Mouse (Mus musculus) left cerebral cortex, adult 11 months (tissue): Measurements from ENCODE around the gene Zan.

Experiments
- DNase-seq: peaks from one replicate; pipeline ENCODE4 v3.0.0; 2022; ENCODE audit warnings: low spot score

Gene Zan

DNA sequence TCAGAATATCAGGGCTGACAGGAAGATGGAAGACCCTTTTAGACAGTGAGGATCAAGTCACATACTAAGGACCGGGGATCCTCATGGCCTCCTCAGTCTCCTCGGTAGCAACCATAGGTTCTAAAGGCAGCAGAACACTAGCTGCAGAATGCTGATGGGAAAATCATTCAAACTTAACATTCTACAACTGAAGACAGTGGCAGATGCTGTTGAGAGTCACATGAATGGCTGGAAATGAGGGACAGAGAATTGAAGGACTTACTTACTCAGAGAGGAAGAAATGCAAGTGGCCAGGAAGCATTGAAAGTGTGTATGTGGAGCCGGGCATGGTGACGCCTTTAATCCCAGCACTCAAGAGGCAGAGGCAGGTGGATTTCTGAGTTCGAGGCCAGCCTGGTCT lies at the start of gene Zan:
Zan (minus strand) TSS at position 101 of the 400 bp plus-strand sequence.
- no peak for DNase-seq

DNA sequence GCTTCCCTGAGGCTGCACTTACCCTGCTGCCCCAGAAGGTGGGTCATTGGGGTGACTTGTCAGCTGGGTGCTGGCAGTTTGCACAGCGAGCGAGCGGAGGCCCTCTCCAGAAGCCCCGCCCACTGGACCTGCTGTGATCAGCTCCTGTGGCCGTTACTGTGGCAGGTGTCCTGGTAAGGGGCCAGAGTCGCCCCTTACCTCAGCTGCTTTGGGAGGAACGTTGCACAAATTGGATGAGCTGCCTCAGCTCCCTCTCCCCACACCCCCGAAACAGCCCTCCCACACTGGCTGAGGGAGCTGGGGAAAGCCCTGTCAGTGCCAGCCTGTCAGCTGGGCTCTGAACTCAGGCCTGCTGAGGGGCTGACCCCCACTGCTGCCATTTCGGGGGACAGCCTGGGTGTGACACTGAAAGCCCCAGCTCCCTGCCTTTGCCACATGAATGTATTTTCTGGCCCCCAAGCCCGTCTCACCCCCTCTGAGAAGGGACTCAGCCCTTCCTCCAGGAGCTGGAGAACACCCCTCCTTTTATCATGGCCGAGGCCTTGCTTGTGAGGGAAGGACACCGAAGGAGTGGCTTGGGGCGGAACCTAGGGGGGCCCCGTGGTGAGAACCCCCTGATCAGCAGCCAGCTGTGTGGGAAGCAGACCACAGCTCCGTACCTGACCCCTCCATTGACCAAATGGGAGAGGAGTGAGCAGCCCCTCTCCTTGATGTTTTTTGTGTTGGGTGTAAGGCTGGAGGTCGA lies 49.5 kb upstream of the Zan start:
- no peak for DNase-seq

DNA sequence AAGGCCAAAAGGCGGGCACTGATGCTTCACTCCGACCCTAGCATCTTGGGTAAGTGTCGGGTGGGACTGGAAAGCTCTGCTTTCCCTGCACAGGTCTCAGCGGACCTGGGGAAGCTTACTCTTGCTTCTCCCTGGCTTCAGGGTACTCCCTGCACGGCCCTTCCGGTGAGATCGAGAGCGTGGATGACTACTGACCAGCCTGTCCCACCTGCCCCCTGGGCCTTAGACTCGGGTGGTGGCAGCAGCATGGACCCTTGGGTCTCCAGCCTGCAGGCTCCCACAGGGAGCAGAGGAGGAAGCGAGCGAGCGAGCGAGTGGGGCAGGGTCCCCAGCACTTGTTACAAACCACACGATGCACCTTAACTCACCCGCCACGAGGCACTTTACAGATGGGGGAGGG lies 48.6 kb upstream of the Zan start:
- DNase-seq = no peak

DNA sequence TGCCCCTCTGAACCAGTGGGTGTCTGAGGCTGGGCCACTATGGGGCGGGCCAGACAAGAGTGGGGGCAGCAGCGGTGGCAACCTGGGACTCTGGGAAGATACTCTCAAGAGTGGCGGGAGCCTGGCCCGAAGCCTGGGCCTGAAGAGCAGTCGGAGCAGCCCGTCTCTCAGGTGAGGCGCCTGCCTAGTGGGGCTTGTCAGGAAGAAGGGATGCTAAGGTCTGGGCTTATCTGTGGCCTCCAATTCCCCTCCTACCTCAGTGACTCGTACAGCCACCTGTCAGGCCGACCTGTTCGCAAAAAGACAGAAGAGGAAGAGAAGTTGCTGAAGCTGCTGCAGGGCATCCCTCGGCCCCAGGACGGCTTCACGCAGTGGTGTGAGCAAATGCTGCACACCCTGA lies 47.8 kb upstream of the Zan start:
- DNase-seq = no peak

DNA sequence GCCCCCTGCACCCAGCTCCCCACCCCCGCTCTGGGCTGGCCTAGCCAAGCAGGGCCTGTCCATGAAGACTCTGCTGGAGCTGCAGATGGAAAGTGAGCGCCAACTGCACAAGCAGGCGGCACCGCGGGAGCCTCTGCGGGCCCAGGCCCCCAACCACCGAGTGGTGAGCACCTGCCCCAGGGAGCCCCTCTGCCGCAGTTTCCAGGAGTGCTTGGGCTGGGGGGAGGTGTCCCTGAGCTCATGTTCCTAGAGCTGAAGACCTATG lies 47.3 kb upstream of the Zan start:
- DNase-seq = no peak

DNA sequence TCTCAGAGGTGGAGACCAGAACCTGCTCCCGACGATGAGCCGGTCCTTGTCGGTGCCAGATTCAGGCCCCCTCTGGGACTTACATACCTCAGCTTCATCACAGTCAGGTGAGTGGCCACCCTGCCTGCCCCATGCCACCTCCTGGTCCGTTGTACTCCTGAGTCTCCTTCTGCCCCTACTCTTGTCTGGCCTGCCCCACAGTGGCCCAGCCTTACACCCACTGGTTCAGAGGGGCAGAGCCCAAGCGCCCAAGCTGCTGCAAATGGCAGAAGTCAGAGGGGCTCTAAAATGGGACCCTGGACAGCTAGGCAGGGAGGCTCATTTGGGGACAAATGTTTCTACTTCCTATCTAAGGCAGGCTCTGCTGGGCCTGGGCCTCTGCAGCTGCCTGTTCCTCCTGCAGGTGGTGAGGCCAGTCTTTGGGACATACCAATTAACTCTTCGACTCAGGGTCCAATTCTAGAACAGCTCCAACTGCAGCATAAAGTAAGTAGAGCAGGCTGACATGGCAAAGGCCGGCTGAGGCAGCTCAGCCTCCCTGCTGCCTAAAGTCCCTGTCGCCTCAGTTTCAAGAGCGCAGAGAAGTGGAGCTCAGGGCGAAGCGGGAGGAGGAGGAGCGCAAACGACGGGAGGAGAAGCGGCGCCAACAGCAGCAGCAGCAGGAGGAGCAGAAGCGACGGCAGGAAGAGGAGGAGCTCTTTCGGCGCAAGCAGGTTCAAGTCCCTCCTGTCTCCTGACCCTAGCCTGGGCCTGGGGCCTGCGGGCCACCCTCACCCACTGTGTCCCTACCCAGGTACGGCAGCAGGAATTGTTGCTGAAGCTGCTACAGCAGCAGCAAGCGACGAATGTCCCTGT lies 46.8 kb upstream of the Zan start:
- DNase-seq = no peak

DNA sequence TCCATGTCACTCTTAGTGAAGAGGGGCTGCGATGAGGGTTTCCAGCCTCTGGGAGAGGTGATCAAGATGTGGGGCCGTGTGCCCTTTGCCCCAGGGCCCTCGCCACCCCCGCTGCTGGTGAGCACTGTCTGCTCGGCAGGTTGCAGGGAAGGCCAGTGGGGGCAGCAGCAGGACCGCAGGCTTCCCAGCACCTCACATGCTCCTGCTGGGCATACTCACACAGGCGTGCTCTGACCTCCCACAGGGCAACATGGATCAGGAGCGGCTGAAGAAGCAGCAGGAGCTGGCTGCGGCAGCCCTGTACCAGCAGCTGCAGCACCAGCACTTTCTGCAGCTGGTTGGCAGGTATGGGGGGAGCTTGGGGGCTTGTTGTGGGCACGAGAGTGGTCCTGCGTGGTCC lies 45.8 kb upstream of the Zan start:
- no peak for DNase-seq

DNA sequence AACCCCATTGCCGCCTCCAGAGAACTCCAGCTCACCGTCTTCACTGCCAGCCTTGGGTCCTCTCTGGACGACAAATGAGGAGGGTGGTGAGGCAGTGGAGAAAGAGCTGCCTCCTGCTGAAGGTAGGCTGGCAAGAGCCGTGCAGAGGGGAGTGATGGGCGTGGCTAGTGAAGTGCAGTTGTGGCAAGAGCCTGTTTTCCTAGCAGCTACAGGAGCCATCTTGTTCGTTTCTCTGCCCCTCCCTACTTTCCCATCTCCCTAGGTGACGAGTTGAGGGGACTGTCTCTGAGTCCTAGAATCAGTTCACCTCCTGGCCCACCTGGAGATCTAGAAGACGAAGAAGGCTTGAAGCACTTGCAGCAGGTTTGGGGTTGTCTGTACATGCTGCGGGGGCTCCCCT lies 45.0 kb upstream of the Zan start:
- DNase-seq = no peak

DNA sequence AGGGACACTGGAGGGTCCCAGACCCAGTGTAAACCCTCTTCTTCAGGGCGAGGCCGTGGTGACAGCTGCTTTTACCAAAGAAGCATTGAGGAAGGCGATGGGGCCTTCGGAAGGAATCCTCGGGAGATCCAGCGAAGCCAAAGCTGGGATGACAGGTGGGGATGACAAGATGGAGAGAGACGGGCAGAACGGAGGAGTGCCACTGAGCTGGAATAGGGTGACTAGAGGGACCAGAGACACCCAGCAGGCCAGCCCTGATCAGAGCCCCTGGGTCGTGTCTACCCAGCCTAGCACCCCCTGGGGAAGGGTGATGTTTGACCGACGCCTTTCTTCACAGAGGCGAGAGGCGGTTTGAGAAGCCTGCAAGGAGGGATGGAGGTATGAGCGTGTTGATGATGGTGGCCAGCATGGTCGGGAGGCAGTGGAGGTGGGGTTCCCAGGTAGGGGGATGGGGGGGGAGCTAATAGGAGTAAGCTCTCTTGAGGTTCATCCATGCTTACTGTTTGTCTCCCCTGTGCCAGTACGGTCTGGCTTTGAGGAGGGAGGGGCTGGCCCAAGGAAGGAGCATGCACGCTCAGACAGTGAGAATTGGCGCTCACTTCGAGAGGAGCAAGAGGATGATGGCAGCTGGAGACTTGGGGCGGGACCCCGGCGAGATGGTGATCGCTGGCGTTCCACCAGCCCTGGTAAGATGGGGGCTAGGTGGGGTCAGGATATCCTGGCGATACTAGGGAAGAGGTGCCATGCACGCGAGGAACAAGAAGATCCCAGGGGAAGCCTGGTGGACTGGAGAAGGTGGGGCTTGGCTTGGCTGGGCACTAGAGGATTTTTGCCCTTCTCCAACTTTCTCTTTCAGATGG lies 43.1 kb upstream of the Zan start:
- no peak for DNase-seq

DNA sequence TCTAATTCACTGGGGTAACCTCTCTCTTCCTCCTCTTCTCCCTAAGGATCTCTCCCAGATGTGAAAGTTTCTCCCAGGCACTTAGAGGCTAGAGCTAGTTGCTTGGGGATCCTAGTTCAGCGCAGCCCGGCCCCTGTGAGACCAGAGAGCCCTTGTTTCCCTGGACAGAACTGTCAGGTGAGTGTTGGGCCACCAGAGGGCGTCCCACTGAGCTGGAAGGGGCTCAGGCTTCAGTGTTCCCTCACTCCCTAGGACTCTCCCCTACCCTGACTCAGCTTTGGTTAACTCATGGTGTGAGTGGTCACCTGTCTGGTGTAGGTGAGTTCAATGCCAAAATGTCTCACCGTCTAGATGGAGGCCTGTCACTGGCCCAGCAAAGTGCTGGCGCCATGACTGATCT lies 41.6 kb upstream of the Zan start, which contains the start of gene Gigyf1:
Gigyf1 (plus strand) TSS at position 113 of the 400 bp plus-strand sequence.
- no peak for DNase-seq

DNA sequence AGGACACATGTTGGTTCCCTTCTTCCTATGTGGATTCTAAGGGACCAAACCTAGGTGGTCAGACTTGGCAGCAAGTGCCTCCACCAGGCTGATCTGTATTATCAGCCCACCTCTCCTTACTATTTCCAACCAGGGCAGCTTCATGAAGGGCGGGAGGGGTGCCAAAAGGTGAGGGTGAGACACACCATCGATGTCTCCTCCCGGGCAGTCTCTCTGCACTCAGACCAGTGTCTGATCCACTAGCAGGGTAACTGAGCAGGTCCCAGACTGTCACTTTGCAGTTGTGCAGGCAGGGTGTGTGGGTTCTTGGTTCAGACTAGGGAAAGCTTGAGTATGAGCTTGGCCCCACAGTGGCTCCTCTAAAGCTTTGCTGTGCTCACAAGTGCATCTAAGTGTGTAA lies 37.9 kb upstream of the Zan start:
- no peak for DNase-seq

DNA sequence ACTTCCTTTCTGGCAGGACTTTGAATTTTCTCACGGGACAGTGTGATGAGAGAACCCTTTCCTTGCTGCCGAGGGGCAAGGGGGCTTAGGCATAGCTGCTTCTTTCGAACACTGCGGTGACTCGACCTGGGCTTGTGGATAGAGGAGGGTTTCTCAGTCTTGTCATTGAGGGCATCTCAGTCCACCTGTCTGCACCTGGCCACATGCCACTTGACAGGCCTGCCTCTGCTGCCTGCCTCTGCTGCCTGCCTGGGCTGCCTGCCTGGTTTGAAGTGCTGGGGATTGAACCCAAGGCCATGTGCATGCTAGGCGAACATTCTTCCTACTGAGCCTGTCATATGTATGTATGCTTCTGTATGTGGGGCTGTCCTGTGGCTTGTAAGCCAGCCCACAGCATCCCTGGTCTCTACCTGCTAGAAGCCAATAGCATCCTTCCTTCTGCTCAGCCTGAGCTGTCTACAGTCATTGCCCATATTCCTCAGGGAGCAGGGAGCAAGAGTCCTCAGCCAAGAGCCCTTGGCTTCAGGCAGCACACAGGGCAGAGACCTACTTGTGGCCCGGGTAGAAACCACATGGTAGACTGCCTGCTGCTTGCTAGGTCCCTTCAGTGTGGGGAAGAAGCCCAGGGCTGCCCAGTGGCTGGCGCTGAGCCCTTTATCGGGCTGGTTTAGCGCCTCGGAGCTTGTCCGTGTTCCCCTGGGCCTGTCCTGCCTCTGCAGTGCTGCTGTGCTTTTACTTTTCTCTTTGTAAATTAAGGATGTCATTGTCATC lies 37.3 kb upstream of the Zan start:
- no peak for DNase-seq

DNA sequence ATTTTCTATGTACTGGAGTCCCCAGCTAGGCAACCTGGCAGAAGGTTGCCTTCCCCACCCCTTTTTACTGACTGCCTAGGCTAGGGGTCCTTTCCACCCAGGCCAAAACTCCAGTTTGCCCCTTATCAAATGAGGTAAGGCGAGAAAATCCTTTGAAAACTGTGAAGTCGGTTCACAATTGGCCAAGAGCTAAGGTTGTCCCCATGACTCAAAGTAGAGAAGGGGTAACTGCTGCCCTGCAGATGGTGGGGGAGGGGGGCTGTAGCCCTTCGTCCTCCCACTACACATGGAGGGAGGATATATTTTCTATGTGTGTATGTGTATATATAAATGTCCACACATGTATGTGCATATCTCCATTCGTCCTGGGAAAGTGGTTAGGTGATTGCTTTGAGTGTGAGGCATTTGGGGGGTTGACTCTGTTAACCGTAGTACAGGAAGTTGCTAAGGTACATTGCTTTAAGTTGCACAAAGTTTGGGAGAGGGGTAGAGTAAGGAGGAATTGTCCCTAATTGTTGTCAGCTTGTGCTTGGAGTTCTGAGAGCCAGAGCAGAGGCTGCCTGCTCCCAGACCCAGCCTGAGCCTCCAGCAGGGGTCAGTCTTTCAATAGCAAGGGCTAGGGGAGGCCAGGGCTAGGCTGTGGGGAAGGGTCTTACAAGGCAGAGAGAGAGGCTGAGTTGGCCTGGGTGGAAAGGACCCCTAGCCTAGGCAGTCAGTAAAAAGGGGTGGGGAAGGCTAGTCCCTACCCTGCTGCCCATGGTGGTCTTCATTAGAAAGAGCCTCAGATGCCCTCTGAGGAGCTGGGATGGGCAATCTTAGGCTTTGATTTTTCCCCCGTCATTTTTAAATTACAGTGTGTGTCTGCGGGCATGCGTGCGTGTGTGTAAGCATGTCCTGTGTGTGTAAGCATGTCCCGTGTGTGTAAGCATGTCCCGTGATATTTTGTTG lies 36.3 kb upstream of the Zan start:
- no peak for DNase-seq

DNA sequence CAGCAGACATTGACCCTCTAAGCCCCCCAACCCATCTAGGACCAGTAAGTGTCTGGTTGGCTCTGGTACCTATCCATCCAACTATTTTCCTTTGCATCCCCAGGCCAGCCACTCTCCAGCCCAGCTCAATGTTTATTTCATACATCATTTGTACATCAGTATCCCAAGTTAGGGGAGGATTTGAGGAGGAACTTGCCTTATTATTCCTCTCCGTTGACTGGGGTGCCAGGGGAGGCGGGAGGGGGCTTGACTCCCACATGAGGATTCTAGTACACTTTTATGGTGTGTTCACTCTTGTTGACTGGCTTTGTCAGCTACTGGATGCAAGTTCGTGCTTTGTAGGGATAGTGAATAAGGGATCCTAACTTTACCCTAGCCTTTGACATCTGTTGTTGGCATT lies 34.8 kb upstream of the Zan start:
- no peak for DNase-seq

DNA sequence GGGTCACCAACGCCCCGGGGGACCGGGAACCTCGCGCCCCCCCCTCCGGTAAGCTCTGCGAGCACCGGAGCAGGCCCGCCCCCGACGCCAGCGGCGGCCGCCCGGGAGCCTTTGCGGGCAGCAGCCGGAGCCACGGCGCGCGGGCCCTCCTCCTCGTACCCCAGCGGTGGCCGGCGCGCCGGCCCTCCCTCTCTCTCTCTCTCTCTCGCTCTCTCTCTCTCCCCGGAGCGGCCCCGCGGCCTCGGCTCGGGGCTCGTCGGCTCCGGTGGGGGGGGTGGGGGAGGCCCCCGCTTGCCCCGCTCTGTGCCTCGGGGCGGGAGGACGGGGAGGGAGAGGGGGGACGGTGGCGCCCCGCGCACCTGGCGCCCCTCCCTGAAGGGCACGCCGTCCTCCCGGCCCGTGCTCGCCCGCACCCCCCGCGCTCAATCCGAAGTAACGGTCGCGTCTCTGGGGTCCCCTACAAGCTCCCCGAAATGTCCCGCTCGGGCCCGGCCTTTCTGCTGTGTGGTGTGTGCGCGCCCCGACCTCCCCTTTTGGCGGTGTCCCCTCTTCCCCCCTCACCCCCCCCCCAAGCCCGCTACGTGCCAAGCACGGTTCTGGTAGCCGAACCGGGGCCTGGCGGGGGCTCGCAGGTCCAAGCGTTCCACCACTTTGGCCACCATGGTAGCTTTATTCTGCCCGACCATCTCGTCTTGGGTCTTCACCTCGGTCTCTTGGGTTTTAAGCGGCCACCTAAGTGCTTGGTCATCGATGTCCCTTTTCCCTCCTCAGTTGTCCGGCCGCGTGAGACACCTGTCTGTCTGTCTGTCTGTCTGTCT lies 33.9 kb upstream of the Zan start:
- no peak for DNase-seq

DNA sequence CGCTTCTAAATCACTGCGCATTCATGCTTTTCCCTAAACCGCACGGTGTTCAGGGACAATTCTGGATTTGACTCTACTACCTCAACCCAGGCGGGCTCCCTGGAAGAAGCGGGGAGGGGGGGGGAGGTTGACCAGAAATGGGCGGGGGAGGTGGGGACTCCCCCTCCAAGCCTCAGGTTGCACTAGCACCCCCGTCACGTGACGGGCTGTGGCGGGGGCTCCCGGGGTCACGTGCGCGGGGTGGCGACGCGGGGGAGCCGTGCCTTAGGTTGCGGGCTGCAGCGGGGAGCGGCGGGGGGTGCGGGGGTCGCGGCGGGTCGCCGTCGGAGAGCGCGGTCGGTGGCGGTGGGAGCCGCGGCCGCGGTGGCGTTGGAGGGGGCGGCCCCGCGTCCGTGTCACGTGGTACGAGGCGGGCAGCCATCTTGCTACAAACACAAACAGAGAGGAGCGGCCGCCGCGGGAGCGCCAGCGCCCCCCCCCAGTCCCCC lies 33.2 kb upstream of the Zan start:
- DNase-seq = no peak

DNA sequence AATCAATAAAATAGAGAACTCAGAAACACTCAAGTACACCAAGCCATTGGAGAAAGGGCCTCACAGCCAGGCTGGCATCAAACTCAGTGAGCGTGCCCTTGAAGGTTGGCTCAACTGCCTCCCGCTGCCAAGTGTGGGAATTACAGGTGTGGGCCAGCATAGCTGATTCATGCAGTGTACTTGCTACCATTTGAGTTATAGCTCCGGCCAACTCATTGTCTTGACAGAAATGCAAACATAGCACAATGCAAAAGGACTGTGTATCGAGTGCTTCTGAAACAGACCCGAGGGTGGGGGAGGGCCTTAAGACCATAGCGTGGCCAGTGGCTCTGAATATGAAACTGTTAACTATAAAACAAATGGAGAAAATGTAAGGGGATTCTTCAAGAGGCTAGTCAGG lies 27.2 kb upstream of the Zan start:
- no peak for DNase-seq

DNA sequence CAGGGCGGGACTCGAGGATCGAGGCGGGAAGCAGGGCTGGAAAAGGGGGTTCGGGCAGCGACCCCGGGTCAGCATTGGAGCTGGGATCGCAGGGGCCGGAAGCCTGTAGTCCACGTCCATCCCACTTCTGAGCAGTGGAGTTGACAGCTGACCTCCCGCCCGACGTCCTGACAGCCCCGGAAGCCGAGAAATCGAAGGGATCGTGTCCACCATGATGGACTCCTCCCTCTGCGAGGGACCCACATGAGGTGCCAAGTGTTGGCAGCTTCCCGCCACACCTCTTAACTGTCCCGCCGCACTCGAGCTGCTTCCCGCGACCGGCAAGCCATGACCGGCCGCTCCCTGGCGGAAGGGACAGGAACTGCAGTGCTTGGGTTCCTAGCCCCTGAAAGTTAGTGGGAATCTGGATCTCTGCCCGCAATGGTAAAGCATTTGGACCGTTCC lies 25.8 kb upstream of the Zan start:
- DNase-seq = no peak
